9 mouse cellular contexts compared by ENCODE assay signal in the genomic region with DNA sequence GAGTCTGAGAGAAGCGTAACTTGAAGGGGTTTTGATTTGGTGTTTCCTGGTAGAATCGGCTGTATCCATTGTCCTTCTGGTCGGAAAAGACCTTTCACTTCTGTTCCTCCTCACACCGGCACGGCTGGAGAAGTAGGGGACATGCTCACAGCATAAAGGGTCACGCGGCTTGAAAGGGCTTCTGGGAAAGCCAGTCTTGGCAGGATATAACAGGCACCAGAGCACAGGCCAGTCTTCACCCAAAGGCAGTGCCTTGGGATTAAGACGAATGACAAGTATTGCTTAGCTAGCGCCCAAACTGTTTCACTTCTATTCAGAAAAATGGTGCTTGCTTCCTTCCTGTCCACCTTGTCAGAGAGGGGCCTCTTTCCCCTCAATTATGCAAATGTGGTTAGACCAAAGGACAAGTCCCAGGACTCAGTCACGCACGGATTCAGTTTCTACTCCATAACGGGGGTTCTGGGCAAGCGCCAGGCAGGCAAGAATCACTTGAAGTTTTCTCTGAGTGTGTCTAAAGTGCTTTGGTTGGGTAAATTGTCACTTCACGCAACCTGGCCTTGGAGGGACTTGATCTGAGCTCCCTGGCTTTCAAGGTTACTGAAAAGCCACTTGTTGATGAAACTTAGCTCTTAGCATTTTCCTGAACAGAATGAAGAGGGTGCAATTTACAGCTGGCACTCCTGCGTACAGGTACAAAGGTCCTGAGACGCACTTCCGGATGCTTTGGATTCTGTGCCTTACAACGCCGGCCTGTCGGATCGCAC. TPM values are rescaled to one million over a fixed set of nuclear protein-coding genes. Genes with fewer than 3 reads are reported as not detected.
A peak's percentile ranks its signal among the peaks of the same experiment; 100 is the strongest.
DNase-seq lines count a peak whose midpoint lies in the region; ATAC-seq lines count a peak whose summit lies in the region.
"Had no signal": no experiment of that assay in that cellular context is flagged by ENCODE, and none has a peak within 500 bp of the region (broad histone marks: within the 10 kb centered on the region; RNA-seq: fewer than 3 reads in every experiment).

No protein-coding gene starts in this region.

- no peaks in the 10 kb centered on the region for H3K9me3 ChIP-seq in midbrain, embryonic 12.5 days
- no peaks in the 10 kb centered on the region for H3K9me3 ChIP-seq in limb, embryonic 10.5 days (replicated peaks)

- ATAC-seq in midbrain, embryonic 12.5 days (ENCODE audit: low FRiP score, low read depth) = peak; percentile 51
- ATAC-seq: inflammation-experienced regulatory T-cells, adult 6 months had no signal

- WGBS in midbrain, embryonic 12.5 days = 73% methylated on average over 21 of the region's 21 CpGs
- WGBS in limb, embryonic 10.5 days = 80% methylated on average over 21 of the region's 21 CpGs

- peak overlapping the region; percentile 98 for H3K27ac ChIP-seq in brown adipose tissue, adult 24 weeks (replicated peaks; ENCODE audit: low read depth, low read length)
- H3K27ac ChIP-seq in midbrain, embryonic 12.5 days (replicated peaks) = no peak overlapping the region
- no peak overlapping the region for H3K27ac ChIP-seq in limb, embryonic 10.5 days

- H3K4me3 ChIP-seq in brown adipose tissue, adult 24 weeks (ENCODE audit: insufficient read depth, low read depth, low read length) = peak overlapping the region; percentile 39
- H3K4me3 ChIP-seq in midbrain, embryonic 12.5 days = no peak overlapping the region
- no peak overlapping the region for H3K4me3 ChIP-seq in limb, embryonic 10.5 days

- H3K4me2 ChIP-seq in midbrain, embryonic 12.5 days (replicated peaks) = no peak overlapping the region

- peak; percentile 93 for DNase-seq in heart, adult 11 months
- DNase-seq in heart, adult 8-10 months (ENCODE audit: low spot score) = no peak
- peak; percentile 52 to 63 for DNase-seq in kidney, adult 8-10 months
- DNase-seq in limb, embryonic 10.5 days (ENCODE audit: low spot score) = no peak
- DNase-seq in thymus, postnatal 10 days (ENCODE audit: low spot score in 2 of 2) = no peak
- DNase-seq in ovary, postnatal 14 days (ENCODE audit: low spot score) = no peak

- no peaks in the 10 kb centered on the region for H3K36me3 ChIP-seq in midbrain, embryonic 12.5 days
- no peaks in the 10 kb centered on the region for H3K36me3 ChIP-seq in limb, embryonic 10.5 days

- H3K27me3 ChIP-seq in midbrain, embryonic 12.5 days = peaks cover 13% of the 10 kb centered on the region
- H3K27me3 ChIP-seq in limb, embryonic 10.5 days (ENCODE audit: low read depth, poor library complexity, severe bottlenecking) = no peaks in the 10 kb centered on the region

- no peaks in the 10 kb centered on the region for H3K4me1 ChIP-seq in brown adipose tissue, adult 24 weeks (ENCODE audit: control insufficient read depth, insufficient read depth, insufficient read length, low read length)
- peaks cover 20% of the 10 kb centered on the region; the same call in 1 of the 2 replicates for H3K4me1 ChIP-seq in midbrain, embryonic 12.5 days
- peaks cover 22% of the 10 kb centered on the region for H3K4me1 ChIP-seq in limb, embryonic 10.5 days

- no peak overlapping the region for H3K9ac ChIP-seq in midbrain, embryonic 12.5 days (replicated peaks)

RNA-seq across cellular contexts. Expression of gene Sod3, which starts 3.1 kb away (rescaled TPM):
- 10 to 100 TPM; 10.6 to 16.8 (median 13.2) TPM for total RNA-seq in heart, adult 8-10 months (2022)
- polyA plus RNA-seq in brown adipose tissue, adult 24 weeks (2012; ENCODE audit: insufficient read depth, insufficient read length, missing spikeins) = 143 and 160 TPM in 2 replicates
- polyA plus RNA-seq in midbrain, embryonic 12.5 days (2016; fragmentation: Nextera tagmentation; extraction: Ambion mirVana) = 0.36 and 0.52 TPM in 2 replicates
- polyA plus RNA-seq in limb, embryonic 10.5 days (2016; fragmentation: Nextera tagmentation; extraction: Ambion mirVana) = 0.05 TPM in 1 of 2 replicates, not detected in the other
- polyA plus RNA-seq: inflammation-experienced regulatory T-cells, adult 6 months had no signal

Comparison
In these comparisons a context has a peak if more than half of its experiments do, and no peak if none do; other contexts are left out.
1. DNase-seq: peak in heart, adult 11 months (single experiment) and kidney, adult 8-10 months (2 of 2); none in heart, adult 8-10 months (single experiment), limb, embryonic 10.5 days (single experiment), thymus, postnatal 10 days (0 of 2) and ovary, postnatal 14 days (single experiment).
2. RNA of gene Sod3, which starts 3.1 kb away (polyA plus RNA-seq): 143 to 160 TPM in brown adipose tissue, adult 24 weeks; 0.36 to 0.52 TPM in midbrain, embryonic 12.5 days and 0.05 TPM in limb, embryonic 10.5 days; every median in the first group is over 10 times any median in the second.